Mouse (Mus musculus) hematopoietic stem cell, adult 5-6 weeks (primary cell): ENCODE data around the gene Pfas. TPM values are rescaled to one million over a fixed set of nuclear protein-coding genes. Genes with fewer than 3 reads are reported as not detected.
"Not testable (repeated sequence)": the region's sequence is repeated elsewhere in the genome, so short reads cannot be mapped to it uniquely, and the experiment has no call there.

Experiments
- ATAC-seq, 2 experiments: fragments of 125-278 bp in 1 of 2; replicated peaks in 1 of 2; 2 replicates each; pipeline ENCODE4 v1.8.0; 2016 to 2017; ENCODE audit warnings: inconsistent platforms in 2 of 2, mild to moderate bottlenecking in 2 of 2, moderate number of reproducible peaks in 2 of 2, low read depth in 1 of 2, moderate TSS enrichment in 1 of 2; ENCODE audit not compliant: low FRiP score in 2 of 2, poor library complexity in 2 of 2, severe bottlenecking in 2 of 2, insufficient read depth in 1 of 2, low TSS enrichment in 1 of 2
- total RNA-seq: library from RNA; stranded (forward); fragments of 172-1452, 232-1000 nt; gene quantifications from 2 replicates; pipeline ENCODE4 v1.2.3, GENCODE M21; 2017

Gene Pfas
- total RNA-seq, 1 experiment from 2014 or later = 34.5 TPM

DNA sequence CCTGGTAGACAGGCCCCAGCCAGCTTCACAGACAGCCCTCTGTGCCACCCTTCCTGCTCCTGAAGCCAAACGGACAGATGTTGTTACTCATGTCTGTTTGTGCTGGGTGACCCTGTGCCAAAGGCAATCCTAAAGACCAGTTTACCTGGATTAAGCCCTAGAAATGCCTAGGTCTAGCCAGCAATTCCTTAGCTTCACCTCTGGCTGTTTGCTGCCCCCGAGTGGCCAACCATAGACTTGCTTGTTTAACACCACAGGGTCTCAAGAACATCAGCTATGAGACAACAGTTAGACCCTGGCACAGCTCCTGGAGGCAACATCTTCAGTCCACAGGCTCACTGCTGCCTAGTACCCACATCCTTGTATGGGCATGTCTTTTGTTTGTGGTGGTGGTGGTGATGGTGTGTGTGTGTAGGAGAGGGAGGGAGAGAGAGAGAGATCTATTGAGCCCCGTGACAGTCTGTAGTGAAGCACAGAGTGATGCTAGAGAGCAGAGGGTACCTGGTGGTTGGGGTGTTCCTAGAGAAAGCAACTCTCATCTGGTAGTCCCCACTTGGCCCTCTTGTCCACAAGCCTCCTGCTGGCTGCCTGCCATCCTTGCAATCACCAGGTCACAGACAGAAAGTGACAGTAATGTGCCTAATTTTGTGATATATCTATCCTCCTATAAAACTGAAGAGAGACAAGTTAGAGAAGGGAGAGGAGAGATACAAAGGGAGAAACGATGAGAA is 25.5 kb downstream of the Pfas start:
- ATAC-seq = peak; percentile 77 to 79

DNA sequence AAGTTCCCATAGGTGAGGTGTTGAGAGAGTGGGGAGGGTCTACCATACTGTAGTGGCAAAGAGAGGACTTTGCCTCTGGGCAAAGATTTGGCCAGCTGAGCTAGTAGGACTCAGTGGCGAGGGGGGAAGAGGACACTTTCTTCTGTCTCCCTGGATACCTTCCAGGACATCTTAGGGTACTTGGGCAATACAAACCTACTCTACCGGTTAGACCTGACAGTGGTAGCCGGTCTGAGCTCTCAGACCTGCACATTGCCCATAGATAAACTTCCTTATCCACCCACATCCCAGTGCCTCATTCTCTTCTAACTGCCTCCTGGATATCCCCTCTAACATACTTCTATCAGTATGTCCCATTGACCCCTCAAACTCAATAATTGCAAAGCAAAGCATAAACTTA is 27.3 kb downstream of the Pfas start:
- no peak for ATAC-seq

DNA sequence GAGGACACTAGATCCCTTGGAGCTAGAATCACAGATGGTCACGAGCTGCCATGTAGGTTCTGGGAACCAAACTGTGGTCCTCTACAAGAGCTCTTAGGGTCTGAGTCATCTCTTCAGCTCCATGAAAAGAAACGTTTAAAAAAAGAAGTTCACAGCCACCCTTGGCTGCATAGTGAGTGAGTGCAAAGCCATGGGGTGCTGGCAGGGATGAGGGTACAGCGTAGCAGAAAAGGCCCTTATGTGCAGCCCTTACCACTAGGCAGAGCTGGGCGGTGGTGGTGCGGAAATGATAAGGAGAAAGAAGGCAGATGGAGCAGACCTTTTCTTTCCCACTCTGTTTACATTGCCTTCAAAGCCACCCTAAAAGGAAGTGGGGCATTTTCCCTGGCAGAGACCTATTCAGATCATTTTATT is 28.9 kb downstream of the Pfas start:
- peak; percentile 76 to 78 for ATAC-seq

DNA sequence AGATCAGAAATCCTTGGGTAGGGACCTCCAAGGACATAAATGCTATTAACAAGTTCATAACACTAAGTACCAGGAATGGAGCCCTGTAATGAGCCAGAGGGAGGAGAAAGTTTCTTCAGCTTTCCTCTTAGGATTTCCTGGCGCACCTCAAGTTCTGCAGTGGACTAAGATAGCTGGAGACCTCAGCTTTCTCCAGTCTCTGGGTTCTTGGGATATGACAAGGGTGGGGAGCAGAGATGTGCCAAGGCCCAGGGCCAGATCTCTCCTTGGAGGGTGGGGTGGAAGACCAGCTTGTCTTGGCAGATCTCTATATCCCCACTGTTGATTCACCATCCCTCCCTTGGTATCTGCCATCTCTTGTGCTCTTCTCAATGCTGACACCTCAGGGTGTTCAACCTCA is 32.7 kb downstream of the Pfas start:
- ATAC-seq = no peak

DNA sequence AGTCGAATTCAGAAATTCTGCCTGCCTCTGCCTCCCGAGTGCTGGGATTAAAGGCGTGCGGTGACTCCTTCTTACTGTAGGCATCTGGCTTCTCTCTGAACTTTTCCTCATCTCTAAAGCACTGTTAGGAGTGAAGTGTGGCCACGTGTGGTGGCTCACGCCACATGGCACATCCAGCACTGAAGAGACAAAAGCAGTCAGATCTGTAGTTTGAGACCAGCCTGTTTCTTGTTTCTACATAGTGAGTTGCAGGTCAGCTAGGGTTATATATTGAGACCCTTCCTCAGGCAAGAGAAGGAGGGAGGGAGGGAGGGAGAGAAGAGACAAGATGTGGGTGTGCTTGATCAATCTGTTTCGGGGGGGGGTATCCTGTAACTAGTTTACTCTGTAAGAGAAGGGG is 33.2 kb downstream of the Pfas start, which contains the start of gene Rangrf:
Gene Rangrf, minus strand, starts transcription at position 101 of the 400 bp plus-strand sequence.
- no peak for ATAC-seq

DNA sequence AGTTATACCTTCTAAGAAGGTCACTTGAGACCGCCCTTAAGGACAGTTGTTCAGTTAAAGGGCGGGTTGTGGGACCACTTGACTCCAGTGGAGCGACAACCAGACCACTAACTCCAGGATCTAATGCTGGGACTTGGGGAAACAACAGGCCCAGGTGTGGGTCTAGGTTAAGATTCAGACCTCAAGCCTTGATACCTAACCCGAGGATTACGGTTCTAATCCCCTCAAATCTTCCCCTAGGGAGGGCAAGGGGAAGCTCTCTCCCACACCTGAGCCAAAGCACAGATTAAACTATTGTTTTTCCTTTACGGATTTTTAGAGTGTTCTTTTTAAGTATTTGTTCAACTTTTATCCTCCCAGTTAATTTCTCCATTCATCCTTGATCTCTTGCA is 34.2 kb downstream of the Pfas start:
- ATAC-seq = no peak

DNA sequence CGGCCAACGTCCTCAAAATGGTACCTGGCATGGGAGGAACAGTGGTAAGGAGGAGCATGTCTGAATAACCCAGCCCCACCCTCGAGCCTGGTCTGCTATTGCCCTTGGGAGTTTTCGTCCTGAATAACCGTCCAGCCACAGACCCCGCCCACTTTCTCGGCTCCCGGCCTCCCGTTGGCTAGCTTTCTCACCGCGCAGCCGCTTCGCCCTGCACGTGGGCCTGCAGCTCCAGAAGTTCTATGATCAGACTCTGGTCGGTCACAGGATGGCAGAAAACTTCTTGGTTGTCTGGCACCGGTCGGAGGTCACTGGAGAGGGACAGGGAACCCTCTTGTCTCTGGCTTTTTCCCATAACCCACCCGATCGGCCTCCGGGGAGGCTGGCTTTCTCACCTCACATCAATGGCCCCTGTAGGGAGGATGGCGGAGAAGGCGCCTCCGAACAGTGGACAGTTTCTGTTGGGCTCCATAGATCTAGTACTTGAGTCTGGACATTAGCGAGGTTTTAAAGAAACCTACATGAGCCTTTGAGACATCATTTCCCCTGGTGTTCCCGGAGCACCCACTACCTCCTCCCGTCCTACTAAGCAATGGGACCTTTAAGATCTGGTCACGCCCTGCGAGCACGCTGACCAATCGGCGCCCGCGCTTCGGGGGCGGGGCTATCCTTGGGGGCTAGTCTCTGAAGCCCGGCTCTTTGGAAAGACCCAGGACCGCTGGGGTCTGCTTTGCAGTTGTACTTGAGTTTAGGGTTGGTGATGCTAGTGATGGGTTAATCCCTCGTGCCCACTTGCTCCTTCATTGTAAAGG is 34.8 kb downstream of the Pfas start:
- peak; percentile 91 to 93 for ATAC-seq

DNA sequence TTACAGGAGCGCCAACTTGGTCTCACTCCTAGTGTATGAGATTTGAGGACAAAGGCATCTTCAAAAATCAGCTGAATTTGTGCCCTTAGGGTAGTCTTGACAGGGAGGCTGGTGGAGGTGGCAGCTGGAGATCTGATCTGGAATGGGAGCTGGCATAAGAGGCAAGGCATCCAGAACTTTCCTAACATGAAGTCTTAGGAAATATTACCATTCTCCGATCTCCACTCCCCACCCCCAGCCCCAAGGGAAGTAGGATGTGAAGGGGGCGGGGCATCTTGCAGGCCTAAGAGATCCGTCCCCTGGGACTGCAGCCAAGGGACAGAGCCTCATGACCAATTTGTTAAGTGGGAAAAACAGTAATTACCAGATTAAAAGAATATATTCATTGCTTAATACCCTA is 38.0 kb downstream of the Pfas start:
- ATAC-seq = no peak

DNA sequence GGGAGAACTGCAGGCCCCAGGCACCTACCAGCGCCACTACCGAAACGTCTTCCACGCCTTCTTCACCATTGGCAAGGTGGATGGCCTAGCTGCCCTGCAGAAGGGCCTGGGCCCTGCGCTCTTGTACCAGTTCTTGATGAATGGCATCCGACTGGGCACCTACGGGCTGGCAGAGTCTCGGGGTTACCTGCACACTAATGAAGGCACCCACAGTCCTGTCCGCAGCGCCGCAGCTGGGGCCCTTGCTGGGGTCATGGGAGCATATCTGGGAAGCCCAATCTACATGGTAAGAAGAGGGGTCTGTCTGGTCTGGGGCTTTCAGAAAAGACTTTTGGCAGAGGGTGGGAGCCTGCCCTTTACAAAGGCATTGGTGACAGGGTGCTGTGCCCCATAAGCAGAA is 39.5 kb downstream of the Pfas start:
- ATAC-seq = no peak

DNA sequence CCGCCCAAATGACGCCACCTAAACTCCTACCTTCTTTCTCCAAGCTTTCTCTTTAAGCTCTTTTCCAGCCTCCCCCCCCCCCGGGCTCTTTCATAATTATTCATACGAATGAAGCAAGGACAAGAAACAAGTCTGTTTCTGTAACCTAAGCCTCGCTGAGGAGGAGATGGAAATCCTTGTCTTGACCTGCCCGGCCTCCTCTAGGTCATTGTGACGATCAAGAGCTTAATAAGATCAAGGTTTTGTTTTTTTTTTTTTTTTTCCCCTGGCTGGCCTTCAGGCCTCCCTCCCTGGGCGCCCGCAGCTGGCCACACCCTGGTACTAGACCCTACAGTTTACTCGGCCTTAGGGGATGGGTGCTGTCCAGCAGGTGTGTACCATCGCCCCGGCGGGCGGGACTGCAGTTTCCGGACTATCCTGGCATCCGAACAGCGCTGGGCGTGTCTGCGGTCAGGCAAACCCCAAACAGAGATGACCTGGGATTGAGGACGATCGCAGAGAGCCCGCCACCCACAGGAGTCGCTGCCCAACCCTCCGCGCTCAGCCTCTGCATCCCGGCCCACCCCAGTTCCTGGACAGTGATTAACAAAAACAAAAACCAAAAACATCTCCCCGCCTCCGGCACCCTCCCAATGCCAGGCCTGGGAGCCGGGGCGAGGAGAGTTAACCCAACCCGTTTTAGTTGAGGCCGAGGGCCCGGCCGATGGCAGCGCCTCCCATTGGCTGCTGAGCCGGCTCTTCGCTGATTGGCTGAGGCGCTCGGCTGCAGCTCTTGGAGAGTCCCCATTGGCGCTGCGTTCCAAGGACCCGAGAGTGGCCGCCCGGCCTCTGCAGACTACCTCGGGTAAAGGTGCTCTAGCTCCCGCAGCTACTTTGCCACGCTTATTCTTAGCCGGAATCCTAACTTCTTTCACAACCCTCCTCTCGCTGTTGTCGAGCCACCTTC is 40.6 kb downstream of the Pfas start, which contains the start of gene Slc25a35:
Gene Slc25a35, plus strand, starts transcription at position 795 of the 946 bp plus-strand sequence.
- ATAC-seq = peak; percentile 94 to 96

DNA sequence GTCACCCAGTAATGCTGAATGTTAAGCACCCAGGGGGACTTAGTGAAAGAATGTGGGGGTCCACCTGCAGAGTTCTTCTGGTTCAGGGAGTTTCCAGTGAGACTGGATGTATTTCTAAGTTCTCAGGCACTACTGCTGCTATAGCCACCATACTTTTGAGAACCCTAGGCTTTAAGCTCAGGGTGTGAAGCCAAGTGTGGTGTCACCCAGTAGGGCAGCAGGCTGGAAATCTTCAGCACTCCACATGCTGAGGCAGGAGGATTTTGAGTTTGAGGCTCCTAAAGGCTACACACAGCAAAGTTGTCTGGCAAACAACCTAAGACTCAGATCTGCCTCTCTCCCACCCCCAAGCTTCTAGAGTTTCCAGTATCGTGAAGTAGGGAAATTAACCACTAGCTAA is 41.7 kb downstream of the Pfas start:
- no peak for ATAC-seq

DNA sequence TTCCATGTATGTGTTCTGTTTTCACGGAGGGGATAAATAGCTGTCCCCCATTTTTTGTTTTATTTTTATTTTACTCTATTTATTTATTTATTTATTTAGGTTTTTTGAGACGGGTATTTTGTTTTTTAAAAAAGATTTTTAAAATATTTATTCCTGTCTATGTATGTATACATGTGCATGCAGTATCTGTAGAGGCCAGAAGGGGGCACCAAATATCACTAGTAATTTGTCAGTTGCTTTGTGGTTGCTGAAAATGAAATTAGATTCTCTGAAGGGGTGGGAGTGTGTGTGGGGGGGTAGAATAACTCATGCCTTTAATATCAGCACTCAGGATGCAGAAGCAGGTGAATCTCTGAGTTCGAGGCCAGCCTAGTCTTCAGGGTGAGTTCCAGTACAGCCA is 42.4 kb downstream of the Pfas start:
- no peak for ATAC-seq

DNA sequence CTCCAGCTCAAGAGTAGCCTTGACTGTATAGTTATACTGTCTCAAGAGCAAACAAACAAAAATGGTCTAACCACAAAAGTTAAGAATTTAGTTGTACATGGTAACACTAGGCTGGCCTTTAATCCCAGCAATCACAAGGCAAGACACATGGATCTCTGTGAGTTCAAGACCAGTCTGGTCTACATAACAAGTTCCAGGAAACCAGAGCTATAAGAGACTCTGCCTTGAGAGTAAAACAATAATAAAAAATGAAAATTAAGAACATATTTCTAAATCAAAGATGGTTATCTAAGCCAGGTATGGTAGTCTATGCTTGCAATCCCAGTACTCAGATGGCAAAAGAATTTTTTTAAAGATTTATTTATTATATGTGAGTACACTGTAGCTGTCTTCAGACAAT is 43.2 kb downstream of the Pfas start:
- no peak for ATAC-seq

DNA sequence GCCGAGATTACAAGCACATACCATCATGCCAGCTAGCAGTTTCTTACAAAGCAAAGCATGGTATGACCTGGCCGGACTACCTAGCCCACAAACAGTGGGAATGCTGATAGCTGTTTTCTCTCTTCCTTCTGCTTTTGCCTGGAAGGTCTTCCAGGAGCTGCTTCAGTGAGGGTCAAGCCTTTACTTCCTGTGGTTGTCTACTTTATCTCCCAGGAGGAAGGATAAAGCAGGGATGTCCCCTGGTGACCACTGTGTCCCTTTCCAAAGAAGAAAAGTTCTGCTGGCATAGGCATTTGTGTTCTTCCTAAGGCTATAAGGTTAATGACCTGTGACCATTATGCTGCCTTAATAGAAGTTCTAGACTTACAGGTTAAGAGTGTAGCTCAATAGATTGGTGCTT is 44.9 kb downstream of the Pfas start:
- no peak for ATAC-seq

DNA sequence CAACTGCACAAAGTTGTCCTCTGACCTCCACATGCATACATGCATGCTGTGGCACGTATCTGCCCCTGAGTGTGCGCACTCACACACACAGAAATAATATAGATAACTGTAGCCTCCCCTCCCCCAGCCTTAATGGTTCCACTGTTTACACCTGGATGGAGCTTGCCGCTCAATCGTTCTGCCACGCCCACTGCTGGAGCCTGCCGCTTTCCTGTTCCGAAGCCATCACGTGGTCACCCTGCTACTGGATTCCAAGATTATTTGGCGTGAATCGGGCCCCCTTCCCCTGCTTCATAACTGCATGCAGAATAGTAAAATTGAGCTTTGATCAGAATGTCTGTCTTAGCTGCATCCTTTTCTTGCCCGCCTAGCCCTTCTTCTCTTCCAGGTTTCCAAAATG is 46.1 kb downstream of the Pfas start:
- ATAC-seq = not testable (repeated sequence)

DNA sequence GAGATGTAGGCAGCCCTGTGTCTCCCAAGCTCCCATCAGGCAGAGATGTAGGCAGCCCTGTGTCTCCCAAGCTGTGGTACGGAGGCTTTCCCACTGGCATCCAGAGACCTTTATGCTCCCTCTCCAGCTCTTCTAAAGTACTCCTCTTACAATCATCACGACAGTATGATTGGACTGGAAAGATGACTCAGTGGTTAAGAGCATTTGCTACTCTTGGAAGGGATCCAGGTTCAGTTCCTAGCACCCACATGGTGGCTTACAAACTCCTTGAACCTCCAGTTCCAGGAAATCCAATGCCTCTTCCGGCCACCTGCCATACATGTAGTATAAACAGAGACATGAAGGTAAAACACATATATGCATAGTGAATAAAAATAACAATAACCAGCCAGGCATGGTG is 46.7 kb downstream of the Pfas start:
- no peak for ATAC-seq

DNA sequence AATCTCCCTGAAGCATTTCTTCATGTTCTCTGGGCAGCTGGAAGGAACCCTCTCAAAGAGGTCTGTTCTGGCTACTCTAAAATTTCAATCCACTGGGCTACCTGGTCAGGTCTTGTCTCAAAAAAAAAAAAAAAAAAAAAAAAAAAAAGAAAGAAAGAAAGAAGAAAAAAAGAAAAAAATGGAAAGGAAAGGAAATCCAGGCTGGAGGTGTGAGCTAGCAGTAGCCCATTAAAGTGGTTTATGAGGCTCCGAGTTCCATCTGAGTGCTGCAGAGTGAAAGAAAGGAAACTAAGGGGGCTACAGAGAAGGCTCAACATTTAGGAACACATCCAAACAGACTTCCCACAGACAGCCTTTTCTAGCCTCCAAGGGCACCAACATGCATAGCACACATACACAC is 50.3 kb downstream of the Pfas start:
- ATAC-seq = no peak

DNA sequence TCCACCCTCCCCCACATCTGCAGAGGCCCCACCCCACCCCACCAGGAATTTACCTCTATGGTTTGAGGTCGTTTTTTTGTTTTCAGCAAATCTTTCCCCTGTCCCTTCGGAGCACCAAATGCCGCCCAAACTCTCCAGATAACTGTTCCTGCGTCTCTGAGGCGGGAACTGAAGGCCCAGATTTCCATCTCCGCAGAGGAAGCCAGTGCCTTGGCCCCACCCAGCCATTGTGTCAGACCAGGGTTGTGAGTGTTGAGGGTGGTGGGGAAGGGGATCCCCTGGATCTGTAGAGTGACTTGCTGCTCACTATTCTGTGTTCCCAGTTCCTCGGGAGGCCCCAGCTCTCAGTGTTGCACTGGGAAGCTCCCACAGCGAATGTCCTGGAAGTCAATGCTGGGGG is 51.0 kb downstream of the Pfas start, which contains the start of gene Arhgef15:
Gene Arhgef15, minus strand, starts transcription at position 173 of the 400 bp plus-strand sequence.
- no peak for ATAC-seq
